ENCODE assay signal across 10 mouse cellular contexts in the genomic region with DNA sequence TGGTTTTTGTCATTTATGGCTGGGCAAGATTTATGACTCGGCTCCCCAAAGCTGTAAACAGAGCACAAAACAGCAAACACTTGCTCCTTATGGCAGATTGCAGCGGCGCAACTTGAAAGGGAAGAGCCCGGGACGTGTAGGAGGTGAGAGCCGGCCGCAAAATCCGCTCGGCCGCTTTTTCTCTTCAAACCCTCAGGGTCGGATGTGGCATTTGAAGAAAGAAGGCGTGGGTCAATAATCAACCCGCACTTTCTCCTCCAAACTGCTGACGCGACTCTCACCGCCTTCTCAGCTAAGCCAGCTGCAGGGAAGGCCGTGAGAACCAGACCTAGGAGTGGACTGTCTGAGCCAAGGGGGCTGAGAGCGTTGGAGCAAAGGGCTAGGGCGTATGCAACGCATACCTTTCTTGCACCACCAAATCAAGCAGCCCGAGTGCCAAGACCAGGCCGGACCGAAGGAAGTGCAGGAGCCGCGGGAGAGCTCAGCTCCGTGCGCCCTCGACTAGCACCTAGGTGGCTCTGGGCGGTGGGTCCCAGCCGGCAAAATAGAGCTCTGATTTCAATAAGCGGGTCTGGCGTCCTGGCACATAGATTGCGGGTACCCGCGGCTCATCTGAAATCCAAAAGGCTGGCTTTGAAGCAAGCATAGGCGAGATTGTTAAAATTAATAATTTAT. TPM values are rescaled to one million over a fixed set of nuclear protein-coding genes. Genes with fewer than 3 reads are reported as not detected.
DNase-seq lines count a peak whose midpoint lies in the region; ATAC-seq lines count a peak whose summit lies in the region.
"Had no signal": no experiment of that assay in that cellular context is flagged by ENCODE, and none has a peak within 500 bp of the region (broad histone marks: within the 10 kb centered on the region; RNA-seq: fewer than 3 reads in every experiment).

A gene (plus strand): TSS at position 438 of the 675 bp plus-strand sequence.

- peak within 1 kb of the TSS; percentile 38 for H3K4me3 ChIP-seq in heart, embryonic 11.5 days (ENCODE audit: low read depth, low read length)
- peak within 1 kb of the TSS; percentile 23; the same call in 1 of the 2 replicates for H3K4me3 ChIP-seq in embryonic facial prominence, embryonic 12.5 days
- H3K4me3 ChIP-seq in kidney, embryonic 15.5 days (replicated peaks), result peak within 1 kb of the TSS; percentile 62
- H3K4me3 ChIP-seq in midbrain, embryonic 14.5 days (replicated peaks; ENCODE audit: low read depth, low read length), result no peak within 1 kb of the TSS

- intact Hi-C loops in heart, postnatal 36 days (cut with DNase I), result no loop called here

- under 1% methylated on average over 36 of the region's 36 CpGs for WGBS in heart, embryonic 11.5 days (ENCODE audit: insufficient replicate concordance)
- under 1% methylated on average over 36 of the region's 36 CpGs for WGBS in embryonic facial prominence, embryonic 12.5 days
- WGBS in kidney, embryonic 15.5 days, result 1% methylated on average over 36 of the region's 36 CpGs
- WGBS in midbrain, embryonic 14.5 days, result under 1% methylated on average over 36 of the region's 36 CpGs

- H3K9me3 ChIP-seq in heart, embryonic 11.5 days (replicated peaks; ENCODE audit: control insufficient read depth, low read length), result no peaks in the 10 kb centered on the region
- no peaks in the 10 kb centered on the region for H3K9me3 ChIP-seq in embryonic facial prominence, embryonic 12.5 days
- no peaks in the 10 kb centered on the region for H3K9me3 ChIP-seq in kidney, embryonic 15.5 days (replicated peaks)
- H3K9me3 ChIP-seq in midbrain, embryonic 14.5 days (ENCODE audit: control insufficient read depth, low read length), result no peaks in the 10 kb centered on the region

- H3K36me3 ChIP-seq in heart, embryonic 11.5 days (ENCODE audit: control insufficient read depth, insufficient read depth, low read length), result no peaks in the 10 kb centered on the region
- no peaks in the 10 kb centered on the region for H3K36me3 ChIP-seq in embryonic facial prominence, embryonic 12.5 days
- H3K36me3 ChIP-seq in kidney, embryonic 15.5 days, result 0 out of 2 replicates have a peak, but pooled peaks cover 6% of the 10 kb centered on the region
- no peaks in the 10 kb centered on the region for H3K36me3 ChIP-seq in midbrain, embryonic 14.5 days (ENCODE audit: control insufficient read depth, insufficient read depth, low read length)

- peak within 1 kb of the TSS; percentile 60; the same call in 1 of the 2 replicates for H3K9ac ChIP-seq in heart, embryonic 11.5 days (ENCODE audit: low read depth, low read length)
- H3K9ac ChIP-seq in embryonic facial prominence, embryonic 12.5 days, result no peak within 1 kb of the TSS; the same call in 1 of the 2 replicates
- peak within 1 kb of the TSS; percentile 78 for H3K9ac ChIP-seq in kidney, embryonic 15.5 days
- H3K9ac ChIP-seq in midbrain, embryonic 14.5 days (replicated peaks; ENCODE audit: low read length), result no peak within 1 kb of the TSS

- no peak for DNase-seq in heart, postnatal 36 days
- DNase-seq in neural tube, embryonic 10.5 days (ENCODE audit: extremely low spot score, low spot score), result peak; percentile 82
- no peak for DNase-seq in cerebellum, postnatal 36 days
- no peak for DNase-seq in midbrain, embryonic 14.5 days

- H3K27me3 ChIP-seq in heart, embryonic 11.5 days (ENCODE audit: control insufficient read depth, insufficient read depth, low read length), result peaks cover 92% of the 10 kb centered on the region
- H3K27me3 ChIP-seq in embryonic facial prominence, embryonic 12.5 days, result peaks cover 95% of the 10 kb centered on the region
- no peaks in the 10 kb centered on the region for H3K27me3 ChIP-seq in kidney, embryonic 15.5 days
- H3K27me3 ChIP-seq in midbrain, embryonic 14.5 days (ENCODE audit: control insufficient read depth, insufficient read depth, low read length), result peaks cover 99% of the 10 kb centered on the region

- H3K4me1 ChIP-seq in heart, embryonic 11.5 days (ENCODE audit: control insufficient read depth, insufficient read depth, low read length), result no peaks in the 10 kb centered on the region
- H3K4me1 ChIP-seq in embryonic facial prominence, embryonic 12.5 days, result peaks cover 5% of the 10 kb centered on the region; the same call in 1 of the 2 replicates
- H3K4me1 ChIP-seq in kidney, embryonic 15.5 days, result peaks cover 87% of the 10 kb centered on the region
- no peaks in the 10 kb centered on the region for H3K4me1 ChIP-seq in midbrain, embryonic 14.5 days (ENCODE audit: control insufficient read depth, insufficient read depth, low read length)

- peak within 1 kb of the TSS; percentile 25; the same call in 1 of the 2 replicates for H3K27ac ChIP-seq in heart, embryonic 11.5 days (ENCODE audit: low read depth, low read length)
- H3K27ac ChIP-seq in embryonic facial prominence, embryonic 12.5 days, result 0 out of 2 replicates have a peak within 1 kb of the TSS, but pooled peaks have one; percentile 23
- H3K27ac ChIP-seq in kidney, embryonic 15.5 days, result peak within 1 kb of the TSS; percentile 98
- no peak within 1 kb of the TSS for H3K27ac ChIP-seq in midbrain, embryonic 14.5 days (replicated peaks; ENCODE audit: low read depth, low read length)

- peak within 1 kb of the TSS; percentile 45 for H3K4me2 ChIP-seq in heart, embryonic 11.5 days
- H3K4me2 ChIP-seq in embryonic facial prominence, embryonic 12.5 days (replicated peaks), result no peak within 1 kb of the TSS; the same call in 1 of the 2 replicates
- H3K4me2 ChIP-seq in kidney, embryonic 15.5 days, result peak within 1 kb of the TSS; percentile 67
- no peak within 1 kb of the TSS for H3K4me2 ChIP-seq in midbrain, embryonic 14.5 days (ENCODE audit: low read length)

- ATAC-seq in heart, embryonic 11.5 days (replicated peaks; ENCODE audit: insufficient number of reproducible peaks, low FRiP score, low TSS enrichment), result no peak
- ATAC-seq in embryonic facial prominence, embryonic 12.5 days (ENCODE audit: insufficient number of reproducible peaks, insufficient read depth, low FRiP score, low TSS enrichment), result no peak
- peak; percentile 27 for ATAC-seq in kidney, embryonic 15.5 days (replicated peaks; ENCODE audit: low FRiP score)
- no peak for ATAC-seq in inflammation-experienced regulatory T-cells, adult 6 months
- no peak for ATAC-seq in midbrain, embryonic 14.5 days (ENCODE audit: low FRiP score, low TSS enrichment)

RNA-seq across cellular contexts. Expression of the gene that starts here (rescaled TPM):
- polyA plus RNA-seq in heart, embryonic 11.5 days (2014; fragmentation: Nextera tagmentation; extraction: Ambion mirVana), result 0.45 and 0.57 TPM in 2 replicates
- under 1 TPM in 1 of 2 experiments, not detected in 1; 0.08 TPM for total RNA-seq in heart, postnatal 36 days (2021)
- polyA plus RNA-seq in embryonic facial prominence, embryonic 12.5 days (2016; fragmentation: Nextera tagmentation; extraction: Ambion mirVana), result 0.17 and 0.35 TPM in 2 replicates
- polyA plus RNA-seq in kidney, embryonic 15.5 days (2015; fragmentation: Nextera tagmentation; extraction: Ambion mirVana), result 2.1 and 2.4 TPM in 2 replicates
- polyA plus RNA-seq in inflammation-experienced regulatory T-cells, adult 6 months (2017; shearing (Covaris generic)), result not detected
- polyA plus RNA-seq in midbrain, embryonic 14.5 days (2014; fragmentation: Nextera tagmentation; extraction: Ambion mirVana), result not detected in 2 replicates
- total RNA-seq: common myeloid progenitor, adult 5-6 weeks; megakaryocyte, adult 5-6 weeks had no signal

Comparison
In these comparisons a context has a peak if more than half of its experiments do, and no peak if none do; other contexts are left out.
1. H3K4me2 ChIP-seq: peak in heart, embryonic 11.5 days (single experiment) and kidney, embryonic 15.5 days (single experiment); none in embryonic facial prominence, embryonic 12.5 days (single experiment) and midbrain, embryonic 14.5 days (single experiment).
2. H3K9ac ChIP-seq: peak in heart, embryonic 11.5 days (single experiment) and kidney, embryonic 15.5 days (single experiment); none in embryonic facial prominence, embryonic 12.5 days (single experiment) and midbrain, embryonic 14.5 days (single experiment).